Mouse (Mus musculus) intestine, embryonic 14.5 days (tissue): ENCODE data around the gene Adamtsl4. TPM values are rescaled to one million over a fixed set of nuclear protein-coding genes. Genes with fewer than 3 reads are reported as not detected.

Experiments
- ATAC-seq: fragments of 200-750 bp; cut with Nextera tagmentation; replicated peaks from 2 replicates; pipeline ENCODE4 v1.8.0; 2017; ENCODE audit warnings: low read depth, moderate number of reproducible peaks, moderate TSS enrichment, moderate library complexity; ENCODE audit not compliant: low FRiP score, low TSS enrichment
- DNase-seq: peaks from one replicate; pipeline ENCODE4 v3.0.0-alpha.2; 2018; ENCODE audit warnings: low spot score
- H3K27ac ChIP-seq: fragments of 300-500 bp; sonication (generic); 2 replicates; pipeline ENCODE4 v1.5.1; 2014; ENCODE audit warnings: low read depth, mild to moderate bottlenecking, control low read depth
- H3K27me3 ChIP-seq: fragments of 300-500 bp; sonication (generic); replicated peaks from 2 replicates; pipeline ENCODE4 v1.6.1; 2014; ENCODE audit warnings: low read length, control low read depth; ENCODE audit not compliant: control insufficient read depth, insufficient read depth
- H3K36me3 ChIP-seq: fragments of 300-500 bp; sonication (generic); 2 replicates; pipeline ENCODE4 v1.6.1; 2014; ENCODE audit warnings: low read length, control low read depth; ENCODE audit not compliant: control insufficient read depth, insufficient read depth
- H3K4me1 ChIP-seq: fragments of 300-500 bp; sonication (generic); replicated peaks from 2 replicates; pipeline ENCODE4 v1.6.1; 2014; ENCODE audit warnings: low read length, control low read depth, mixed read lengths; ENCODE audit not compliant: control insufficient read depth, insufficient read depth
- H3K4me2 ChIP-seq: fragments of 300-500 bp; sonication (generic); 2 replicates; pipeline ENCODE4 v1.6.1; 2014; ENCODE audit warnings: low read length
- H3K4me3 ChIP-seq: fragments of 300-500 bp; sonication (generic); 2 replicates; pipeline ENCODE4 v1.5.1; 2014; ENCODE audit warnings: low read depth, low read length, control low read depth, mixed read lengths
- H3K9ac ChIP-seq: fragments of 300-500 bp; sonication (generic); 2 replicates; pipeline ENCODE4 v1.6.1; 2014; ENCODE audit warnings: mild to moderate bottlenecking, low read length
- H3K9me3 ChIP-seq: fragments of 300-500 bp; sonication (generic); 2 replicates; pipeline ENCODE4 v1.6.1; 2016; ENCODE audit warnings: low read length, control low read depth; ENCODE audit not compliant: control insufficient read depth
- WGBS: fragments of 180-500 bp; shearing (Covaris S2); extraction: QIAGEN DNeasy Blood & Tissue Kit; methylation state at CpG from one replicate; pipeline ENCODE4 v1.1.7; 2014; 5-methylcytosine and 5-hydroxymethylcytosine counted together
- polyA plus RNA-seq: library from polyadenylated mRNA; unstranded; fragments of >200 nt; fragmentation: Nextera tagmentation; extraction: Ambion mirVana; gene quantifications from 2 replicates; pipeline ENCODE4 v1.2.1, GENCODE M21; 2014

Adamtsl4 gene
- polyA plus RNA-seq, 1 experiment from 2014 or later = 2.6 TPM

DNA sequence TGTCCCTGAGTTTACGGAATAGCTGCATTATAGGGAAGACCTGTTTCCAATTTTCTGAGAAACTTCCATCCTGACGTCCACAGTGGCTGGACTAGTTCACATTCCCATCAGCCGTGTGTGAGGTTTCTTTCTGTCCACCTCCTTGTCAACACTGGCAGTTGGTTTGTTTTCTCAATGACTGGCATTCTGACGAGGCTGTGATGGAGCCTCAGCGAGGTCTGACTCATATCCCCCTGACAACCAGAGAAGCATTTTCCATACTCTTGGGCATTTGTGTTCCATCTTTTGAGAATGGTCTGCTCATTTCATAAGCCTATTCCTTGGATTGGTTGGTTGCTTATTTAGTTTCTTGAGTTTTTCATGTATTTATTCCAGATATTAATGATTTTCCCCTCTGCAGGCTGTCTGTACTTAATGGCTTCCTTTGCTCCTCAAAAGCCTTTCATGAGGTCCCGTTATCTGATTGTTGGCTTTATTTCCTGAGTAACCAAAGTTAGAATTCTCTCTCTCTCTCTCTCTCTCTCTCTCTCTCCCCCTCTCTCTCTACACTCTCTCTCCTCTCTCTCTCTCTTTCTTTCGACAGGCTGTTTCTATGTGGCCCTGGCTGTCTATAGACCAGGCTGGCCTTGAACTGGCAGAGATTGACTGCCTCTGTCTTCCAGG, 39.1 kb upstream of the Adamtsl4 start:
- Histone ChIP-seq H3K27me3 (no peaks in the 10 kb centered on the region), H3K9me3 (no peaks in the 10 kb centered on the region), H3K4me1 (no peaks in the 10 kb centered on the region), H3K9ac (no peak overlapping the region), H3K4me3 (no peak overlapping the region), H3K27ac (no peak overlapping the region), H3K4me2 (no peak overlapping the region), H3K36me3 (no peaks in the 10 kb centered on the region)
- WGBS = 55% methylated on average over 7 of the region's 7 CpGs
- ATAC-seq (no peak), DNase-seq (no peak)

- Histone ChIP-seq H3K27me3 (no peaks in the 10 kb centered on the region), H3K9ac (no peak overlapping the region), H3K36me3 (no peaks in the 10 kb centered on the region), H3K4me2 (no peak overlapping the region), H3K4me1 (no peaks in the 10 kb centered on the region), H3K4me3 (no peak overlapping the region), H3K9me3 (no peaks in the 10 kb centered on the region), H3K27ac (no peak overlapping the region)
- 82% methylated on average over 7 of the region's 7 CpGs for WGBS
- ATAC-seq = no peak
- no peak for DNase-seq
These were observed 38.1 kb upstream of the Adamtsl4 start for GRCm38 (mm10) chr3:95725863-95726262.

- ATAC-seq (no peak), DNase-seq (no peak)
- no peaks in the 10 kb centered on the region for H3K36me3 ChIP-seq
- 69% methylated on average over 3 of the region's 3 CpGs for WGBS
- no peak overlapping the region for H3K9ac ChIP-seq
- H3K9me3 ChIP-seq = no peaks in the 10 kb centered on the region
- no peak overlapping the region for H3K27ac ChIP-seq
- H3K4me1 ChIP-seq = no peaks in the 10 kb centered on the region
- no peak overlapping the region for H3K4me3 ChIP-seq
- H3K27me3 ChIP-seq = no peaks in the 10 kb centered on the region
- no peak overlapping the region for H3K4me2 ChIP-seq
These were observed 34.7 kb upstream of the Adamtsl4 start for GRCm38 (mm10) chr3:95722386-95722785.

- H3K4me2 ChIP-seq = no peak overlapping the region
- no peaks in the 10 kb centered on the region for H3K27me3 ChIP-seq
- no peaks in the 10 kb centered on the region for H3K4me1 ChIP-seq
- no peaks in the 10 kb centered on the region for H3K9me3 ChIP-seq
- ATAC-seq (no peak), DNase-seq (no peak)
- no peak overlapping the region for H3K27ac ChIP-seq
- 65% methylated on average over 2 of the region's 2 CpGs for WGBS
- H3K9ac ChIP-seq = no peak overlapping the region
- H3K4me3 ChIP-seq = no peak overlapping the region
- no peaks in the 10 kb centered on the region for H3K36me3 ChIP-seq
These were observed 30.4 kb upstream of the Adamtsl4 start for GRCm38 (mm10) chr3:95718153-95718552.

- Histone ChIP-seq H3K4me2 (no peak overlapping the region), H3K9me3 (no peaks in the 10 kb centered on the region), H3K9ac (no peak overlapping the region), H3K27me3 (no peaks in the 10 kb centered on the region), H3K36me3 (no peaks in the 10 kb centered on the region), H3K4me3 (no peak overlapping the region), H3K4me1 (no peaks in the 10 kb centered on the region), H3K27ac (no peak overlapping the region)
- ATAC-seq (no peak), DNase-seq (no peak)
- 65% methylated on average over 1 of the region's 1 CpGs for WGBS
These were observed 28.4 kb upstream of the Adamtsl4 start for GRCm38 (mm10) chr3:95716075-95716474.

DNA sequence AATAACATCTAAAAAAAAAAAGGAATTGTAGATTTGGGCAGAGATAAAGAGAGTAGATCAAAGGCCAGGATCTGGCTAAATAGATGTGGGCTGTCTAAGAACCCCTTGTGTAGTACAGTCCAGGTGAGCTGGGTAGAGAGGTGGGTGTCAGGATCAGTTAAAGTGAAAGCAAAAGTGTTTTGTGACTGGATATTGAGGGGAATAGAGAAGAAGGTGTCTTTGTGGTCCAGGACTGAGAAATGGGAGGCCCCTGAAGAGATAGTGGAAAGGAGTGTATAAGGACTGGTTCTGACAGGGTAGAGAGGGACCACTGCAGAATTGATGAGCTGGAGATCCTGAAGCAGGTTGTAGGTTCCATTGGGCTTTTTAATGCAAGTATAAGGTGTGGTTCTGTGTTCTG, 22.2 kb upstream of the Adamtsl4 start:
- no peak overlapping the region for H3K4me3 ChIP-seq
- H3K36me3 ChIP-seq = no peaks in the 10 kb centered on the region
- no peak overlapping the region for H3K4me2 ChIP-seq
- no peak overlapping the region for H3K27ac ChIP-seq
- DNase-seq (no peak), ATAC-seq (no peak)
- H3K9me3 ChIP-seq = no peaks in the 10 kb centered on the region
- no peak overlapping the region for H3K9ac ChIP-seq
- no peaks in the 10 kb centered on the region for H3K27me3 ChIP-seq
- H3K4me1 ChIP-seq = no peaks in the 10 kb centered on the region

- Histone ChIP-seq H3K9ac (no peak overlapping the region), H3K36me3 (no peaks in the 10 kb centered on the region), H3K9me3 (no peaks in the 10 kb centered on the region), H3K4me3 (no peak overlapping the region), H3K27me3 (no peaks in the 10 kb centered on the region), H3K4me1 (no peaks in the 10 kb centered on the region), H3K4me2 (no peak overlapping the region), H3K27ac (no peak overlapping the region)
- no peak for ATAC-seq
- WGBS = 84% methylated on average over 4 of the region's 4 CpGs
- no peak for DNase-seq
These were observed 21.3 kb upstream of the Adamtsl4 start for GRCm38 (mm10) chr3:95709044-95709443.

DNA sequence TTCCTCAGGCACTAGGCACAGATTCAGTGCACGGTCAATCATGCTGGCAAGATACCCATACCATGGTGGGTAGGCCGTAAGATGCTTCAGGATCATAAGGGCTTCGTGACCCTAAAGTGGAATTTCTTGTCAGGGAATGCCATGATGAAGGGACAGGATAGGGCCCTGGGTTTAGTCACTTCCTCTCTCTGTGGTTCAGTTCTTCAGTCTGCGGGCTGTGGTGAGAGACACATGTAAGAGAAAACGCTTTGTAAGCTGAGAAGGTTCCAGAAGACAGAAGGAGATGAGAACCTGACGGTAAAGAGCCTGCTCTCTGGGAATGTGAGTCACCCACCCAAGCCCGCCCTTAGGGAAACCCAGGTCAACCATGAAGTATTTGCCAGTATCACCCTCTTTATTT, 19.8 kb upstream of the Adamtsl4 start:
- ATAC-seq = no peak
- H3K9ac ChIP-seq = no peak overlapping the region
- H3K4me3 ChIP-seq = no peak overlapping the region
- 88% methylated on average over 7 of the region's 7 CpGs for WGBS
- no peak for DNase-seq
- no peak overlapping the region for H3K4me2 ChIP-seq
- no peaks in the 10 kb centered on the region for H3K4me1 ChIP-seq
- H3K27ac ChIP-seq = no peak overlapping the region
- no peaks in the 10 kb centered on the region for H3K27me3 ChIP-seq
- no peaks in the 10 kb centered on the region for H3K9me3 ChIP-seq
- no peaks in the 10 kb centered on the region for H3K36me3 ChIP-seq

DNA sequence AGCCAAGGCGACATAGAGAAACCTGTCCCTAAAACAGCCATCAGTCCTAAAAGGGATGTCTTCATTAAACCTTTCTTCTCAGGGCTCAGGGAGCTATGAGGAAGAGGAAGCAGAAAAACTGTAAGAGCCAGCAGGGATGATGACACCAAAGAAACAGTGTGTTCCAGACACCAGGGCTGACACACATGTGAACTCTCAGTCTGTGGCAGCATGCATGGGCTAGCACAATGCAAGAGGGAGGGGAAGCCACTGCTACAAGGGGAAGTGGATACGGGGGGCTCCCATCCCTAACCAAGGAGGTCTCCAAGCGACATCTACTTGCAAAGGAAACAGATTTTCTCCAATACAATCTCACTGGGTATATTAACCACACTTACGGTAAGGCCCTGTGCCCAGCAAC, 18.6 kb upstream of the Adamtsl4 start:
- H3K36me3 ChIP-seq = no peaks in the 10 kb centered on the region
- H3K4me1 ChIP-seq = peaks cover 5% of the 10 kb centered on the region
- H3K9ac ChIP-seq = no peak overlapping the region
- no peak for DNase-seq
- no peaks in the 10 kb centered on the region for H3K9me3 ChIP-seq
- H3K4me2 ChIP-seq = no peak overlapping the region
- no peak for ATAC-seq
- WGBS = 93% methylated on average over 4 of the region's 4 CpGs
- H3K27ac ChIP-seq = no peak overlapping the region
- H3K4me3 ChIP-seq = no peak overlapping the region
- H3K27me3 ChIP-seq = no peaks in the 10 kb centered on the region
